Mouse (Mus musculus) heart, postnatal 4 days (tissue): Measurements from ENCODE around the gene Ssh1. TPM values are rescaled to one million over a fixed set of nuclear protein-coding genes. Genes with fewer than 3 reads are reported as not detected.

Experiments
- DNase-seq: peaks from one replicate; pipeline ENCODE4 v3.0.0; 2021
- total RNA-seq, 2 experiments: library from RNA; stranded (reverse); gene quantifications; 2 replicates each; pipeline ENCODE4 v1.2.3; 2021

Gene Ssh1
- total RNA-seq, 2 experiments from 2014 or later: 24.0 to 25.0 TPM

DNA sequence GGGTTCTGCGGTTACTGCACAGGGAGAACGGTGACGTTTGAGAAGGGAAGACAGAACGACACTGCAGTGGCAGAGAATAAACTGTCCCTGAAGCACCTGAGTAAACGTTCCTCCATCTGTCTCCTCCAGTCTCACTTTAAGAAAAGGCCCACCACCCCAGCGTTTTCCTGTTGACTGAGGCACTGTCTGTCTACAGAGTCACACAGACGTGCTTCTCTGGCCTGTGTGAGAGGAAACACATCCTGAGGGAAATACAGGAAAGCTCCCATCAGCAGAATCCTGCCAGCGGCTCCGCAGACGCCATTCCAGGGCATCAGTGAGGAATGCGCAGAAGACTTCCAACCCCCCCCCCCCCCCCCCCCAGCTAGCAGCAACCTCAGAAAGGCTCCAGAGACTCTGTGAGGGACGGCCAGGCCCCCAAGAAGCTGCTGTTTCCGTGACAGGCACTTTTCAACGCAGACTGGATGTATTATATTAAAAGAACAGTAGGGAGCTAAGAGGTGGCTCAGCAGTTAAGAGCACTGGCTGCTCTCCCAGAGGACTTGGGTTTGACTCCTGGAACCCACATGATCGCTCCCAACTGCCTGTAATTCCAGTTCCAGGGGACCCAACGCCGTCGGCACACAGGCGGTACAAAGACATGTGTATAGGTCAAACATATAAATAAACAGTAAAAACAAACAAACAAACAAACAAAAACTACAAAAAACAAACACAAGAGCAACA is 104.3 kb downstream of the Ssh1 start:
- DNase-seq: peak; percentile 59

DNA sequence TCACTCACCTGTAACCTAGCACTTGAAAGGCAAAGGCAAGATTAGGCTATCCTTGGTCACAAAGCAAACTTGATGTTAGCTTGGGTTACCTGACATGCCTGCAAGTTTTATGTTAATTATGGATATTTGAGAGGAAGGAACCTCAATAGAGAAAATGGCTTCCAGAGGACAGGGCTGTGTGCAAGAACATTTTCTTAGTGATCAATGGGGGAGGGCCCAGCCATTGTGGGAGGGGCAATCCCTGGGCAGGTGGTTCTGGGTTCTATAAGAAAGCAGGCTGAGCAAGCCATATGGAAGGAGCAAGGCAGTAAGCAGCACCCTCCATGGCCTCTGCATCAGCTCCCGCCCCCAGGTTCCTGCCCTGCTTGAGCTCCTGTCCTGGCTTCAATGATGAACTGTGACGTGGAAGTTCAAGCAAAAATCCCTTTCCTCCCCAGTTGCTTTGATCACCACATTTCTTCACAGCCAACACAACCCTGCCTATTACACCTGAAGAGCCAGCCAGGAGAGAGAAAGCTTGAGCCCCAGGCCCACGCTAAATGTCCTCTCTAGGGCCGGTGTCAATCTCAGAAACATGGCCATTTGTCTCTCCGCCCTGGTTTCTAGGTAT is 105.4 kb downstream of the Ssh1 start:
- no peak for DNase-seq

DNA sequence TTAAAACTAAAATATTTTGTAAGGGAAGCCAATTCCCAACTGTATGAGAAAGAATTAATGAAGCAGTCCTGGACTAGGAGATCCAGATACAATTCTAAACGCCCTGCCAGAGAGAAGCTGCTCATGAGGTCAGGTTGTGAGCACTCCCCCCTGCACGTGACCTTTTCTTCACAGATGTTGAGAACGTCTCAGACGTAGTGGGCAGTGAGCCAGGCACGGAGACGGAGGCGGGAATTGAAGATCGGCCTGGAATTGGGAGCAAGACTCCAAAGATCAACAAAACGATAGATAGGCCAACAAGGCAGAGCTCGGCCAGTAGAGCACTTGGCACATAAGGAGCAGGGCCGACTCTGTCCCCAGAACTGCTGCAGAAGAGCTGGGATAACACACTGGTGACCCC is 106.6 kb downstream of the Ssh1 start:
- peak; percentile 74 for DNase-seq

Other genes starting within 250 kb of the Ssh1 start
- gene Sart3, start 221.4 kb downstream of the Ssh1 start, total RNA-seq: 10 to 100 TPM; 30.4 to 30.7 TPM
- 100 to 1,000 TPM; 102 to 104 TPM for gene Iscu, start 221.1 kb downstream of the Ssh1 start, total RNA-seq
- 10 to 100 TPM; 11.7 to 13.7 TPM for gene Tmem119, start 193.4 kb downstream of the Ssh1 start, total RNA-seq
- gene Selplg, start 161.2 kb downstream of the Ssh1 start, total RNA-seq: 1 to 10 TPM; 1.3 to 2.1 TPM
- gene Coro1c, start 85.1 kb downstream of the Ssh1 start, total RNA-seq: 100 to 1,000 TPM in 1 of 2 experiments, 10 to 100 TPM in 1; 92.4 to 108 TPM
- gene Dao, start 9.8 kb upstream of the Ssh1 start, total RNA-seq: not detected
- gene Usp30, start 71.6 kb upstream of the Ssh1 start, total RNA-seq: 10 to 100 TPM; 15.9 to 17.8 TPM
- gene Svop, start 97.7 kb upstream of the Ssh1 start, total RNA-seq: under 1 TPM in 1 of 2 experiments, not detected in 1; 0.20 TPM
- 1 to 10 TPM; 4.8 to 6.4 TPM for gene Alkbh2, start 134.3 kb upstream of the Ssh1 start, total RNA-seq
- gene Ung, start 136.5 kb upstream of the Ssh1 start, total RNA-seq: 10 to 100 TPM; 34.0 to 40.7 TPM
- 100 to 1,000 TPM; 101 to 102 TPM for gene Acacb, start 152.6 kb upstream of the Ssh1 start, total RNA-seq